12 mouse cellular contexts compared by ENCODE assay signal in the genomic region with DNA sequence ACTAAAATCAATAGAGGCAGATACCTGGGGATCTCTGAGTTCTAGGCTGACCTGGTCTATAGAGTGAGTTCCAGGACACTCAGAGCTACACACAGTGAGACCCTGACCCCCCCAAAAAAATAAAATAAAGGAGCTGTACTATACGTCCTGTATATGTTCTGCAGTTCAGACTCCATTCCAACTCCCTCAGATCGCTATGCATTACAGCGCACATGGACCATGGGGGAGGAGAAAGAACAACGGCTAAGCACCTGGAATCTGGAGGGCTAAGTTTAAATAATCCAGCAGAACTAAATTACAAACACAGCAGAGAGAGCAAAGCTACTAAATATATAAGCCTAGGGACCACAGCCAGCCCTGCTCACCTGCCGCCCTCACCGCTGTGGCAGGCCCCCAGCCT. TPM values are rescaled to one million over a fixed set of nuclear protein-coding genes. Genes with fewer than 3 reads are reported as not detected.
DNase-seq lines count a peak whose midpoint lies in the region; ATAC-seq and TF ChIP-seq lines count a peak whose summit lies in the region.
"Had no signal": no experiment of that assay in that cellular context is flagged by ENCODE, and none has a peak within 500 bp of the region (broad histone marks: within the 10 kb centered on the region; RNA-seq: fewer than 3 reads in every experiment).

No protein-coding gene starts in this region.

- H3K36me3 ChIP-seq in heart, postnatal 0 days (replicated peaks; ENCODE audit: control insufficient read depth, insufficient read depth, low read length) = peaks cover 26% of the 10 kb centered on the region
- no peaks in the 10 kb centered on the region for H3K36me3 ChIP-seq in lung, embryonic 16.5 days (ENCODE audit: control insufficient read depth, insufficient read depth, low read length)
- H3K36me3 ChIP-seq in liver, embryonic 12.5 days = peaks cover 4% of the 10 kb centered on the region
- no peaks in the 10 kb centered on the region for H3K36me3 ChIP-seq in stomach, embryonic 15.5 days

- peak overlapping the region; percentile 90 for H3K27ac ChIP-seq in heart, postnatal 0 days (ENCODE audit: low read depth)
- H3K27ac ChIP-seq in lung, embryonic 16.5 days (ENCODE audit: low read length) = peak overlapping the region; percentile 89
- peak overlapping the region; percentile 45 for H3K27ac ChIP-seq in liver, embryonic 12.5 days
- H3K27ac ChIP-seq in stomach, embryonic 15.5 days = peak overlapping the region; percentile 13
- H3K27ac ChIP-seq: hindbrain, embryonic 14.5 days; left cerebral cortex, adult 2 months had no signal

- peaks cover 47% of the 10 kb centered on the region for H3K4me1 ChIP-seq in heart, postnatal 0 days (ENCODE audit: control insufficient read depth, insufficient read depth)
- peaks cover 45% of the 10 kb centered on the region for H3K4me1 ChIP-seq in lung, embryonic 16.5 days (replicated peaks; ENCODE audit: control insufficient read depth, insufficient read depth, low read length)
- peaks cover 44% of the 10 kb centered on the region for H3K4me1 ChIP-seq in liver, embryonic 12.5 days
- peaks cover 28% of the 10 kb centered on the region for H3K4me1 ChIP-seq in stomach, embryonic 15.5 days

- no peak for ATAC-seq in heart, postnatal 0 days (ENCODE audit: insufficient read depth, low read depth)
- no peak for ATAC-seq in lung, embryonic 16.5 days (ENCODE audit: low read depth)
- ATAC-seq in liver, embryonic 12.5 days = no peak
- no peak for ATAC-seq in stomach, embryonic 15.5 days (ENCODE audit: insufficient read depth, low FRiP score, low read depth)
- ATAC-seq in granulocyte monocyte progenitor cell, adult 5-6 weeks (replicated peaks; ENCODE audit: poor library complexity, severe bottlenecking) = no peak

- peak overlapping the region; percentile 39; the same call in 1 of the 2 replicates for H3K9ac ChIP-seq in heart, postnatal 0 days (replicated peaks; ENCODE audit: low read depth, low read length)
- H3K9ac ChIP-seq in lung, embryonic 16.5 days (ENCODE audit: low read length) = 0 out of 2 replicates have a peak overlapping the region, but pooled peaks have one; percentile 20
- no peak overlapping the region for H3K9ac ChIP-seq in liver, embryonic 12.5 days
- H3K9ac ChIP-seq in stomach, embryonic 15.5 days = no peak overlapping the region
- H3K9ac ChIP-seq: hindbrain, embryonic 14.5 days had no signal

- no peak for TF ChIP-seq EP300 in heart, postnatal 0 days (IDR thresholded peaks at IDR 0.05; ENCODE audit: low read depth)

- DNase-seq in heart, postnatal 0 days (ENCODE audit: low spot score) = no peak
- DNase-seq in heart, postnatal 14 days = no peak
- no peak for DNase-seq in lung, postnatal 25 days (ENCODE audit: low spot score)
- DNase-seq: adrenal gland, adult 8-10 months; kidney, postnatal 10 days had no signal

- peak overlapping the region; percentile 22 for H3K4me2 ChIP-seq in heart, postnatal 0 days (ENCODE audit: low read depth, low read length)
- H3K4me2 ChIP-seq in lung, embryonic 16.5 days (ENCODE audit: low read depth, low read length) = 0 out of 2 replicates have a peak overlapping the region, but pooled peaks have one; percentile 14
- no peak overlapping the region for H3K4me2 ChIP-seq in liver, embryonic 12.5 days
- no peak overlapping the region for H3K4me2 ChIP-seq in stomach, embryonic 15.5 days
- H3K4me2 ChIP-seq: hindbrain, embryonic 14.5 days had no signal

- H3K4me3 ChIP-seq in heart, postnatal 0 days (ENCODE audit: low read depth, low read length) = no peak overlapping the region
- no peak overlapping the region for H3K4me3 ChIP-seq in lung, embryonic 16.5 days (ENCODE audit: low read length)
- H3K4me3 ChIP-seq in liver, embryonic 12.5 days = no peak overlapping the region
- no peak overlapping the region for H3K4me3 ChIP-seq in stomach, embryonic 15.5 days (replicated peaks)
- H3K4me3 ChIP-seq: erythroblast, embryonic 14.5 days; left cerebral cortex, adult 2 months had no signal

- 48% methylated on average over 6 of the region's 6 CpGs for WGBS in heart, postnatal 0 days
- WGBS in lung, embryonic 16.5 days = 61% methylated on average over 6 of the region's 6 CpGs
- WGBS in liver, embryonic 12.5 days (ENCODE audit: insufficient replicate concordance) = 87% methylated on average over 6 of the region's 6 CpGs
- 50% methylated on average over 6 of the region's 6 CpGs for WGBS in stomach, embryonic 15.5 days

- H3K9me3 ChIP-seq in heart, postnatal 0 days (replicated peaks; ENCODE audit: control insufficient read depth, low read length) = no peaks in the 10 kb centered on the region
- no peaks in the 10 kb centered on the region for H3K9me3 ChIP-seq in lung, embryonic 16.5 days (ENCODE audit: control insufficient read depth, low read length)
- H3K9me3 ChIP-seq in liver, embryonic 12.5 days (replicated peaks) = no peaks in the 10 kb centered on the region
- H3K9me3 ChIP-seq in stomach, embryonic 15.5 days = no peaks in the 10 kb centered on the region

- no peaks in the 10 kb centered on the region for H3K27me3 ChIP-seq in heart, postnatal 0 days (ENCODE audit: control insufficient read depth, insufficient read depth, low read length)
- no peaks in the 10 kb centered on the region for H3K27me3 ChIP-seq in lung, embryonic 16.5 days (ENCODE audit: control insufficient read depth, insufficient read depth, low read depth, low read length)
- no peaks in the 10 kb centered on the region for H3K27me3 ChIP-seq in liver, embryonic 12.5 days (replicated peaks)
- no peaks in the 10 kb centered on the region for H3K27me3 ChIP-seq in stomach, embryonic 15.5 days (replicated peaks)

- intact Hi-C loops in heart, postnatal 14 days (cut with DNase I) = no loop called here

- TF ChIP-seq CTCF in heart, postnatal 0 days (IDR thresholded peaks at IDR 0.05; ENCODE audit: low read depth) = no peak

RNA-seq across cellular contexts. Expression of a gene that starts 48.0 kb away (rescaled TPM):
- 29.1 and 53.8 TPM in 2 replicates for total RNA-seq in heart, postnatal 0 days (2014; rRNA removed; ENCODE audit: low replicate concordance)
- 12.8 and 14.9 TPM in 2 replicates for polyA plus RNA-seq in heart, postnatal 0 days (2015; fragmentation: Nextera tagmentation; extraction: Ambion mirVana)
- total RNA-seq in heart, postnatal 14 days (2021) = 10 to 100 TPM; 15.6 to 15.8 TPM
- 56.4 and 61.1 TPM in 2 replicates for polyA plus RNA-seq in lung, embryonic 16.5 days (2015; fragmentation: Nextera tagmentation; extraction: Ambion mirVana)
- 22.1 and 24.2 TPM in 2 replicates for polyA plus RNA-seq in liver, embryonic 12.5 days (2016; fragmentation: Nextera tagmentation; extraction: Ambion mirVana)
- 25.3 and 27.7 TPM in 2 replicates for polyA plus RNA-seq in stomach, embryonic 15.5 days (2015; fragmentation: Nextera tagmentation; extraction: Ambion mirVana)
- total RNA-seq in granulocyte monocyte progenitor cell, adult 5-6 weeks (2014; fragmentation: Nextera tagmentation) = 17.9 and 25.4 TPM in 2 replicates
- total RNA-seq in granulocyte monocyte progenitor cell, adult 5-6 weeks (2017) = 19.0 and 28.4 TPM in 2 replicates

RNA-seq across cellular contexts. Expression of a gene that starts 50.6 kb away (rescaled TPM):
- 3.1 and 4.8 TPM in 2 replicates for total RNA-seq in heart, postnatal 0 days (2014; rRNA removed; ENCODE audit: low replicate concordance)
- polyA plus RNA-seq in heart, postnatal 0 days (2015; fragmentation: Nextera tagmentation; extraction: Ambion mirVana) = 2.8 and 2.9 TPM in 2 replicates
- total RNA-seq in heart, postnatal 14 days (2021) = 1 to 10 TPM; 3.3 to 4.5 TPM
- polyA plus RNA-seq in lung, embryonic 16.5 days (2015; fragmentation: Nextera tagmentation; extraction: Ambion mirVana) = 5.7 and 6.2 TPM in 2 replicates
- polyA plus RNA-seq in liver, embryonic 12.5 days (2016; fragmentation: Nextera tagmentation; extraction: Ambion mirVana) = 7.5 and 7.7 TPM in 2 replicates
- polyA plus RNA-seq in stomach, embryonic 15.5 days (2015; fragmentation: Nextera tagmentation; extraction: Ambion mirVana) = 5.5 TPM in 2 replicates
- 38.2 and 44.5 TPM in 2 replicates for total RNA-seq in granulocyte monocyte progenitor cell, adult 5-6 weeks (2014; fragmentation: Nextera tagmentation)
- 35.5 and 35.6 TPM in 2 replicates for total RNA-seq in granulocyte monocyte progenitor cell, adult 5-6 weeks (2017)
- polyA plus RNA-seq: erythroblast, embryonic 14.5 days had no signal

RNA-seq across cellular contexts. Expression of a gene that starts 55.8 kb away (rescaled TPM):
- 78.0 and 82.4 TPM in 2 replicates for total RNA-seq in heart, postnatal 0 days (2014; rRNA removed; ENCODE audit: low replicate concordance)
- 46.1 and 47.1 TPM in 2 replicates for polyA plus RNA-seq in heart, postnatal 0 days (2015; fragmentation: Nextera tagmentation; extraction: Ambion mirVana)
- 10 to 100 TPM; 66.2 to 67.2 TPM for total RNA-seq in heart, postnatal 14 days (2021)
- polyA plus RNA-seq in lung, embryonic 16.5 days (2015; fragmentation: Nextera tagmentation; extraction: Ambion mirVana) = 76.3 and 83.2 TPM in 2 replicates
- polyA plus RNA-seq in liver, embryonic 12.5 days (2016; fragmentation: Nextera tagmentation; extraction: Ambion mirVana) = 38.3 and 39.7 TPM in 2 replicates
- 63.6 and 68.9 TPM in 2 replicates for polyA plus RNA-seq in stomach, embryonic 15.5 days (2015; fragmentation: Nextera tagmentation; extraction: Ambion mirVana)
- 40.9 and 47.7 TPM in 2 replicates for total RNA-seq in granulocyte monocyte progenitor cell, adult 5-6 weeks (2014; fragmentation: Nextera tagmentation)
- total RNA-seq in granulocyte monocyte progenitor cell, adult 5-6 weeks (2017) = 22.8 and 23.3 TPM in 2 replicates

Comparison
In these comparisons a context has a peak if more than half of its experiments do, and no peak if none do; other contexts are left out.
1. H3K27ac ChIP-seq: peak in every context shown above with its lines; median percentile 90 in heart, postnatal 0 days; 89 in lung, embryonic 16.5 days; 45 in liver, embryonic 12.5 days; 13 in stomach, embryonic 15.5 days.
2. H3K4me2 ChIP-seq: peak in heart, postnatal 0 days (single experiment) and lung, embryonic 16.5 days (single experiment); none in liver, embryonic 12.5 days (single experiment) and stomach, embryonic 15.5 days (single experiment).
3. H3K9ac ChIP-seq: peak in heart, postnatal 0 days (single experiment) and lung, embryonic 16.5 days (single experiment); none in liver, embryonic 12.5 days (single experiment) and stomach, embryonic 15.5 days (single experiment).